Mouse (Mus musculus): Measurements from ENCODE around the gene Plekha6. TPM values are rescaled to one million over a fixed set of nuclear protein-coding genes. Genes with fewer than 3 reads are reported as not detected.
A peak's percentile ranks its signal among the peaks of the same experiment; 100 is the strongest.

Plekha6 gene
- polyA plus RNA-seq, 1 experiment from 2014 or later, result 15.0 TPM

GRCm38 (mm10) chr1:133127328-133127727, 36.7 kb upstream of the Plekha6 start:
- H3K4me3 ChIP-seq (ENCODE audit: low read length), result no peak overlapping the region
- no peak overlapping the region for H3K4me2 ChIP-seq (ENCODE audit: low read length)
- ATAC-seq, result no peak
- no peak overlapping the region for H3K9ac ChIP-seq (ENCODE audit: low read depth, low read length)
- no peaks in the 10 kb centered on the region for H3K36me3 ChIP-seq (ENCODE audit: control insufficient read depth, insufficient read depth, low read length)
- H3K9me3 ChIP-seq (ENCODE audit: control insufficient read depth, low read length), result no peaks in the 10 kb centered on the region
- H3K27me3 ChIP-seq (replicated peaks; ENCODE audit: control insufficient read depth, insufficient read depth, low read length), result no peaks in the 10 kb centered on the region
- H3K27ac ChIP-seq (ENCODE audit: low read depth, low read length), result no peak overlapping the region
- WGBS, result 70% methylated on average over 9 of the region's 9 CpGs
- peaks cover 4% of the 10 kb centered on the region; the same call in 1 of the 2 replicates for H3K4me1 ChIP-seq (ENCODE audit: control insufficient read depth, insufficient read depth, low read depth, low read length)

- no peaks in the 10 kb centered on the region for H3K27me3 ChIP-seq (replicated peaks; ENCODE audit: control insufficient read depth, insufficient read depth, low read length)
- WGBS, result 17% methylated on average over 16 of the region's 16 CpGs
- H3K4me3 ChIP-seq (ENCODE audit: low read length), result no peak overlapping the region
- no peaks in the 10 kb centered on the region for H3K9me3 ChIP-seq (ENCODE audit: control insufficient read depth, low read length)
- peaks cover 24% of the 10 kb centered on the region for H3K4me1 ChIP-seq (ENCODE audit: control insufficient read depth, insufficient read depth, low read depth, low read length)
- ATAC-seq, result no peak
- no peaks in the 10 kb centered on the region for H3K36me3 ChIP-seq (ENCODE audit: control insufficient read depth, insufficient read depth, low read length)
- H3K27ac ChIP-seq (ENCODE audit: low read depth, low read length), result no peak overlapping the region; the same call in none of the 2 replicates
- no peak overlapping the region for H3K9ac ChIP-seq (ENCODE audit: low read depth, low read length)
- H3K4me2 ChIP-seq (ENCODE audit: low read length), result no peak overlapping the region
Observed at GRCm38 (mm10) chr1:133129471-133130221, 34.4 kb upstream of the Plekha6 start.

DNA sequence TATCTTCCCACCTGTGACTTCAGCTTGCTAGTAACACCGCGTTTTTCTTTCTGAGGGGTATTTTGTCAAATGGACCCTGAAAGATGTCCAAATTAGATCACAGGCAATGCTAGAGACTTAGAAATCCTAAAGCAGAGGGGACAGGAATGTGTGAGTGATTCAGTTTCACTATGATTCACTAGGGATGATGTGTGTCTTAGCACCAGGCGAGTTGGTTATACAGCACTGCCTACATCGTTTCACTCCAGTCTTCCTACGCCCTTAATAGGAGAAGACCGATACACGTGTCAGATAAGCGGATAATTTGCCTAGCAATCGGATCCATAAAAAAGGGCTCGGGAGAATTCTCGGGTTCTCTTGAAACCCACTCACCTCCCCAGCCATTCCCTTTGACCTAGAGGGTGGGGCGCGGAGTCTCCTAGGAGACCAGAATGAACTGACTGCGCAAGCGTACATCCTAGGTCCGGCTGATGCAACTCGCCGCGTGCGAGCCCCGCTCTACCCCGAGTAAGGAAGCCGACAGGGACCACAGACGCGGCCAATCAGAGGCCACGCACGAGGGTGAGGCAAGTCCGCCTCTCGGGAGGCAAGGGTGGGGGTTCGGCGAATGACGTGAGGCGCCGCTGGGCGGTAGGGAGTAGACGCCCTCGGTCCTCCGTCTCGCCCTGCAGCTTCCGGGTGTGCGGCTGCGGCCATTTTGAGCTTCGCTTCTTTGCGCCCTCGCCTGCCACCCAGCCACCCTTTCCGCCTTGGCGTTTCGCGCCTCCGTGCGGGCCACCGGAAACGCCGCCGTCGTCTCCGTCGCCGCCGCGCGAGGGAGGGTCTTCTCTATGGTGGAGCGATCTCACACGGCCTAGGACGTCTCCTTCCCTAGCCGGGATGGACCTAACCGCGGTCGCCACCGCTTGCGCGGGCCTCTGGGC, 33.1 kb upstream of the Plekha6 start, which contains the start of gene Ppp1r15b:
Ppp1r15b (plus strand) TSS at position 506 of the 923 bp plus-strand sequence.
- ATAC-seq, result peak; percentile 99
- peak within 1 kb of the TSS; percentile 88 for H3K4me3 ChIP-seq (ENCODE audit: low read length)
- peak within 1 kb of the TSS; percentile 96 for H3K27ac ChIP-seq (ENCODE audit: low read depth, low read length)
- peak within 1 kb of the TSS; percentile 78 for H3K9ac ChIP-seq (ENCODE audit: low read depth, low read length)
- H3K4me1 ChIP-seq (ENCODE audit: control insufficient read depth, insufficient read depth, low read depth, low read length), result peaks cover 35% of the 10 kb centered on the region
- peak within 1 kb of the TSS; percentile 88 for H3K4me2 ChIP-seq (ENCODE audit: low read length)
- 1% methylated on average over 71 of the region's 72 CpGs for whole genome bisulfite sequencing
- H3K27me3 ChIP-seq (replicated peaks; ENCODE audit: control insufficient read depth, insufficient read depth, low read length), result no peaks in the 10 kb centered on the region
- H3K9me3 ChIP-seq (ENCODE audit: control insufficient read depth, low read length), result no peaks in the 10 kb centered on the region
- H3K36me3 ChIP-seq (ENCODE audit: control insufficient read depth, insufficient read depth, low read length), result no peaks in the 10 kb centered on the region

GRCm38 (mm10) chr1:133131561-133131905, 32.5 kb upstream of the Plekha6 start:
- Histone ChIP-seq H3K27ac (ENCODE audit: low read depth, low read length) (peak overlapping the region; percentile 96), H3K36me3 (ENCODE audit: control insufficient read depth, insufficient read depth, low read length) (no peaks in the 10 kb centered on the region), H3K4me3 (ENCODE audit: low read length) (peak overlapping the region; percentile 88), H3K4me2 (ENCODE audit: low read length) (peak overlapping the region; percentile 88), H3K9ac (ENCODE audit: low read depth, low read length) (peak overlapping the region; percentile 78), H3K9me3 (ENCODE audit: control insufficient read depth, low read length) (no peaks in the 10 kb centered on the region), H3K4me1 (ENCODE audit: control insufficient read depth, insufficient read depth, low read depth, low read length) (peaks cover 39% of the 10 kb centered on the region), H3K27me3 (replicated peaks; ENCODE audit: control insufficient read depth, insufficient read depth, low read length) (no peaks in the 10 kb centered on the region)
- ATAC-seq, result no peak
- WGBS, result under 1% methylated on average over 35 of the region's 35 CpGs

- peak overlapping the region; percentile 88 for H3K4me3 ChIP-seq (ENCODE audit: low read length)
- H3K27ac ChIP-seq (ENCODE audit: low read depth, low read length), result peak overlapping the region; percentile 96
- H3K4me1 ChIP-seq (ENCODE audit: control insufficient read depth, insufficient read depth, low read depth, low read length), result peaks cover 39% of the 10 kb centered on the region
- no peaks in the 10 kb centered on the region for H3K27me3 ChIP-seq (replicated peaks; ENCODE audit: control insufficient read depth, insufficient read depth, low read length)
- H3K36me3 ChIP-seq (ENCODE audit: control insufficient read depth, insufficient read depth, low read length), result 0 out of 2 replicates have a peak, but pooled peaks cover under 1% of the 10 kb centered on the region
- ATAC-seq, result no peak
- no peaks in the 10 kb centered on the region for H3K9me3 ChIP-seq (ENCODE audit: control insufficient read depth, low read length)
- H3K9ac ChIP-seq (ENCODE audit: low read depth, low read length), result peak overlapping the region; percentile 78
- 0% methylated on average over 11 of the region's 11 CpGs for WGBS
- H3K4me2 ChIP-seq (ENCODE audit: low read length), result peak overlapping the region; percentile 88
Observed at GRCm38 (mm10) chr1:133131936-133132335, 32.1 kb upstream of the Plekha6 start.

- peak overlapping the region; percentile 88 for H3K4me2 ChIP-seq (ENCODE audit: low read length)
- peaks cover 39% of the 10 kb centered on the region for H3K4me1 ChIP-seq (ENCODE audit: control insufficient read depth, insufficient read depth, low read depth, low read length)
- no peaks in the 10 kb centered on the region for H3K27me3 ChIP-seq (replicated peaks; ENCODE audit: control insufficient read depth, insufficient read depth, low read length)
- 10% methylated on average over 26 of the region's 26 CpGs for WGBS
- H3K4me3 ChIP-seq (ENCODE audit: low read length), result peak overlapping the region; percentile 88
- 0 out of 2 replicates have a peak, but pooled peaks cover 5% of the 10 kb centered on the region for H3K36me3 ChIP-seq (ENCODE audit: control insufficient read depth, insufficient read depth, low read length)
- no peaks in the 10 kb centered on the region for H3K9me3 ChIP-seq (ENCODE audit: control insufficient read depth, low read length)
- peak overlapping the region; percentile 78 for H3K9ac ChIP-seq (ENCODE audit: low read depth, low read length)
- ATAC-seq, result no peak
- peak overlapping the region; percentile 96; the same call in 1 of the 2 replicates for H3K27ac ChIP-seq (ENCODE audit: low read depth, low read length)
Observed at GRCm38 (mm10) chr1:133132388-133133326, 31.4 kb upstream of the Plekha6 start.

- Histone ChIP-seq H3K9ac (ENCODE audit: low read depth, low read length) (peak overlapping the region; percentile 78), H3K9me3 (ENCODE audit: control insufficient read depth, low read length) (no peaks in the 10 kb centered on the region), H3K4me2 (ENCODE audit: low read length) (peak overlapping the region; percentile 88), H3K27me3 (replicated peaks; ENCODE audit: control insufficient read depth, insufficient read depth, low read length) (no peaks in the 10 kb centered on the region), H3K27ac (ENCODE audit: low read depth, low read length) (no peak overlapping the region), H3K4me3 (ENCODE audit: low read length) (peak overlapping the region; percentile 88), H3K4me1 (ENCODE audit: control insufficient read depth, insufficient read depth, low read depth, low read length) (peaks cover 39% of the 10 kb centered on the region), H3K36me3 (ENCODE audit: control insufficient read depth, insufficient read depth, low read length) (0 out of 2 replicates have a peak, but pooled peaks cover 5% of the 10 kb centered on the region)
- no peak for ATAC-seq
- 3% methylated on average over 2 of the region's 2 CpGs for WGBS
Observed at GRCm38 (mm10) chr1:133133425-133133824, 30.6 kb upstream of the Plekha6 start.

- 16% methylated on average over 4 of the region's 4 CpGs for WGBS
- peak overlapping the region; percentile 78 for H3K9ac ChIP-seq (ENCODE audit: low read depth, low read length)
- peaks cover 39% of the 10 kb centered on the region for H3K4me1 ChIP-seq (ENCODE audit: control insufficient read depth, insufficient read depth, low read depth, low read length)
- peak overlapping the region; percentile 88 for H3K4me2 ChIP-seq (ENCODE audit: low read length)
- H3K27me3 ChIP-seq (replicated peaks; ENCODE audit: control insufficient read depth, insufficient read depth, low read length), result no peaks in the 10 kb centered on the region
- ATAC-seq, result no peak
- H3K9me3 ChIP-seq (ENCODE audit: control insufficient read depth, low read length), result no peaks in the 10 kb centered on the region
- H3K36me3 ChIP-seq (ENCODE audit: control insufficient read depth, insufficient read depth, low read length), result peaks cover 5% of the 10 kb centered on the region; the same call in 1 of the 2 replicates
- H3K27ac ChIP-seq (ENCODE audit: low read depth, low read length), result no peak overlapping the region
- peak overlapping the region; percentile 88 for H3K4me3 ChIP-seq (ENCODE audit: low read length)
Observed at GRCm38 (mm10) chr1:133134071-133134470, 29.9 kb upstream of the Plekha6 start.

All from hindbrain, embryonic 16.5 days (tissue).